Mouse (Mus musculus) neural tube, postnatal 0 days (tissue): ENCODE data around the gene Tmem159. TPM values are rescaled to one million over a fixed set of nuclear protein-coding genes. Genes with fewer than 3 reads are reported as not detected.

Experiments
- polyA plus RNA-seq: library from polyadenylated mRNA; unstranded; fragments of >200 nt; fragmentation: Nextera tagmentation; extraction: Ambion mirVana; gene quantifications from 2 replicates; pipeline ENCODE4 v1.2.1, GENCODE M21; 2015

Tmem159 gene
- polyA plus RNA-seq: 24.0 and 30.2 TPM in 2 replicates

GRCm38 (mm10) chr7:120102164-120102972, at the start of gene Tmem159:
Gene Tmem159 (plus strand): TSS chr7:120102353.

GRCm38 (mm10) chr7:120095180-120095579, 7.0 kb upstream of the Tmem159 start, which contains the start of gene Dnah3:
Gene Dnah3 (minus strand): TSS chr7:120095280.

GRCm38 (mm10) chr7:120145191-120145590, 43.0 kb downstream of the Tmem159 start, which contains the start of gene Zp2:
Gene Zp2 (minus strand): TSS chr7:120145291.

Other genes starting within 250 kb of the Tmem159 start
- gene Lyrm1, start 206.5 kb upstream of the Tmem159 start, polyA plus RNA-seq: 21.3 and 21.6 TPM in 2 replicates
- 11.3 and 11.8 TPM in 2 replicates for gene Dcun1d3, start 206.1 kb upstream of the Tmem159 start, polyA plus RNA-seq
- gene Dnah3, start 7.1 kb upstream of the Tmem159 start, polyA plus RNA-seq: 0.03 TPM in 1 of 2 replicates, not detected in the other
- not detected in 2 replicates for gene Zp2, start 42.9 kb downstream of the Tmem159 start, polyA plus RNA-seq
- not detected in 2 replicates for gene Anks4b, start 71.5 kb downstream of the Tmem159 start, polyA plus RNA-seq
- 13.6 and 14.6 TPM in 2 replicates for gene Crym, start 99.8 kb downstream of the Tmem159 start, polyA plus RNA-seq
- gene Abca14, start 101.6 kb downstream of the Tmem159 start, polyA plus RNA-seq: not detected in 2 replicates
- gene Abca15, start 226.3 kb downstream of the Tmem159 start, polyA plus RNA-seq: 0.10 TPM in 1 of 2 replicates, not detected in the other